9 mouse cellular contexts compared by ENCODE assay signal in the genomic region with DNA sequence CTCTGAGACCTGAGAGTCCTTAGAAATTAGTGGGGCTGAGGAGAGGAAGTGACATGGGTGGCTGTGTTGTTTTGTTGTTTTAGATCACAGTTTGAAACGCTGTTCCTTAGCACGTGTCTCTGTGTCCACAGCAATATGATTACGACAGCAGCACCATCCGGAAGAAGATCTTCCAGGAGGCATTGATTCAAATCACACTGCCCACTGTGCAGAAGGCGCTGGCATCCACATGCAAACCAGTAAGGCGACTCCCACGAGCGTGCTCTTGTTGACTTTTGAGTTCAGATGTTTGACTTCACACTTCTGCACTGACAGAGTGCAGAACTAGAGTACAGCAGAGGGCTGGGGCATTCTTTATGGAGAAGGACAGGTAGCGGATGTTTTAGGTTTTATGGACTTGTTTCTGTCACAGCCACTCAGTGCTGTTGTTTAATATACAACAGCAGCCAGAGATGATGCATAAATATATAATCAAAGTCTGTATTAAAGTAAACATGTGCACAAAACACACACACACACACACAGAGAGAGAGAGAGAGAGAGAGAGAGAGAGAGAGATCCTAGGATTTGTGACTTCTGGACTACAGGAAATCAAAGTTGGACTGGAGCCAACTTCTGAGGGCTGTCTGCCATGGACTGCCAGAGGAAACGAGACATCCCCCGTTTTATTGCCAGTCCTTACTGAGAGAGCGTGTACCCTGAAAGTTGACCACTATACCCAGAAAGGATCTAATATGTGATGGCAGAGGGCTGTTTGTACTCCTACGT. TPM values are rescaled to one million over a fixed set of nuclear protein-coding genes. Genes with fewer than 3 reads are reported as not detected.
A peak's percentile ranks its signal among the peaks of the same experiment; 100 is the strongest.
DNase-seq lines count a peak whose midpoint lies in the region; ATAC-seq and TF ChIP-seq lines count a peak whose summit lies in the region.
"Had no signal": no experiment of that assay in that cellular context is flagged by ENCODE, and none has a peak within 500 bp of the region (broad histone marks: within the 10 kb centered on the region; RNA-seq: fewer than 3 reads in every experiment).

No protein-coding gene starts in this region.

- no peaks in the 10 kb centered on the region for H3K4me1 ChIP-seq in forebrain, postnatal 0 days (ENCODE audit: insufficient read depth)
- 0 out of 2 replicates have a peak, but pooled peaks cover 2% of the 10 kb centered on the region for H3K4me1 ChIP-seq in forebrain, embryonic 11.5 days (replicated peaks; ENCODE audit: control insufficient read depth, insufficient read depth, low read length)
- H3K4me1 ChIP-seq in midbrain, embryonic 11.5 days (ENCODE audit: control insufficient read depth, insufficient read depth, low read length) = no peaks in the 10 kb centered on the region
- H3K4me1 ChIP-seq in midbrain, embryonic 13.5 days (replicated peaks) = no peaks in the 10 kb centered on the region
- peaks cover 9% of the 10 kb centered on the region for H3K4me1 ChIP-seq in intestine, embryonic 15.5 days (replicated peaks)

- no peak overlapping the region for H3K4me2 ChIP-seq in forebrain, postnatal 0 days (ENCODE audit: low read depth)
- no peak overlapping the region for H3K4me2 ChIP-seq in forebrain, embryonic 11.5 days (ENCODE audit: low read depth, low read length, severe bottlenecking)
- no peak overlapping the region for H3K4me2 ChIP-seq in midbrain, embryonic 11.5 days
- no peak overlapping the region for H3K4me2 ChIP-seq in midbrain, embryonic 13.5 days (replicated peaks)
- peak overlapping the region; percentile 30; the same call in 1 of the 2 replicates for H3K4me2 ChIP-seq in intestine, embryonic 15.5 days (replicated peaks)
- H3K4me2 ChIP-seq: embryonic facial prominence, embryonic 12.5 days had no signal

- no peak overlapping the region for H3K9ac ChIP-seq in forebrain, postnatal 0 days
- no peak overlapping the region for H3K9ac ChIP-seq in forebrain, embryonic 11.5 days (ENCODE audit: low read length)
- H3K9ac ChIP-seq in midbrain, embryonic 11.5 days (ENCODE audit: low read length) = no peak overlapping the region
- no peak overlapping the region for H3K9ac ChIP-seq in midbrain, embryonic 13.5 days (replicated peaks)
- no peak overlapping the region for H3K9ac ChIP-seq in intestine, embryonic 15.5 days
- H3K9ac ChIP-seq: embryonic facial prominence, embryonic 12.5 days had no signal

- DNase-seq in forebrain, postnatal 0 days = peak; percentile 43
- no peak for DNase-seq in forebrain, embryonic 11.5 days (ENCODE audit: low spot score)
- DNase-seq in midbrain, embryonic 11.5 days (ENCODE audit: low spot score, missing footprints) = peak; percentile 78
- peak; percentile 60 for DNase-seq in lung, postnatal 36 days
- DNase-seq in cerebellum, adult 18-20 months = no peak
- DNase-seq in thymus, postnatal 10 days (ENCODE audit: low spot score in 2 of 2) = no peak

- no peak for TF ChIP-seq CTCF in forebrain, postnatal 0 days (IDR thresholded peaks at IDR 0.05; ENCODE audit: low read depth)

- 59% methylated on average over 13 of the region's 13 CpGs for WGBS in forebrain, postnatal 0 days
- WGBS in forebrain, embryonic 11.5 days = 82% methylated on average over 13 of the region's 13 CpGs
- 75% methylated on average over 13 of the region's 13 CpGs for WGBS in midbrain, embryonic 11.5 days
- 73% methylated on average over 13 of the region's 13 CpGs for WGBS in midbrain, embryonic 13.5 days
- WGBS in intestine, embryonic 15.5 days = 20% methylated on average over 13 of the region's 13 CpGs

- H3K27ac ChIP-seq in forebrain, postnatal 0 days (ENCODE audit: low read depth, low read length) = no peak overlapping the region
- H3K27ac ChIP-seq in forebrain, embryonic 11.5 days (ENCODE audit: low read depth, low read length) = no peak overlapping the region
- H3K27ac ChIP-seq in midbrain, embryonic 11.5 days (ENCODE audit: low read depth, low read length) = no peak overlapping the region
- H3K27ac ChIP-seq in midbrain, embryonic 13.5 days = no peak overlapping the region
- no peak overlapping the region for H3K27ac ChIP-seq in intestine, embryonic 15.5 days
- H3K27ac ChIP-seq: embryonic facial prominence, embryonic 12.5 days had no signal

- H3K27me3 ChIP-seq in forebrain, postnatal 0 days (ENCODE audit: insufficient read depth, low read length) = no peaks in the 10 kb centered on the region; the same call in 1 of the 2 replicates
- H3K27me3 ChIP-seq in forebrain, embryonic 11.5 days (ENCODE audit: control insufficient read depth, insufficient read depth, low read length) = no peaks in the 10 kb centered on the region
- no peaks in the 10 kb centered on the region for H3K27me3 ChIP-seq in midbrain, embryonic 11.5 days (ENCODE audit: control insufficient read depth, insufficient read depth, low read length)
- H3K27me3 ChIP-seq in midbrain, embryonic 13.5 days = peaks cover 9% of the 10 kb centered on the region; the same call in 1 of the 2 replicates
- 0 out of 2 replicates have a peak, but pooled peaks cover 4% of the 10 kb centered on the region for H3K27me3 ChIP-seq in intestine, embryonic 15.5 days (replicated peaks)
- H3K27me3 ChIP-seq: embryonic facial prominence, embryonic 12.5 days had no signal

- H3K9me3 ChIP-seq in forebrain, postnatal 0 days (ENCODE audit: low read length) = no peaks in the 10 kb centered on the region
- H3K9me3 ChIP-seq in forebrain, embryonic 11.5 days (ENCODE audit: control insufficient read depth, low read length) = no peaks in the 10 kb centered on the region
- no peaks in the 10 kb centered on the region for H3K9me3 ChIP-seq in midbrain, embryonic 11.5 days (ENCODE audit: control insufficient read depth, low read length)
- H3K9me3 ChIP-seq in midbrain, embryonic 13.5 days = no peaks in the 10 kb centered on the region
- no peaks in the 10 kb centered on the region for H3K9me3 ChIP-seq in intestine, embryonic 15.5 days
- H3K9me3 ChIP-seq: embryonic facial prominence, embryonic 12.5 days had no signal

- ATAC-seq in forebrain, postnatal 0 days = no peak
- ATAC-seq in forebrain, embryonic 11.5 days (replicated peaks; ENCODE audit: low FRiP score) = no peak
- no peak for ATAC-seq in midbrain, embryonic 11.5 days (ENCODE audit: low FRiP score)
- no peak for ATAC-seq in midbrain, embryonic 13.5 days
- ATAC-seq in intestine, embryonic 15.5 days = peak; percentile 69

- H3K4me3 ChIP-seq in forebrain, postnatal 0 days (ENCODE audit: low read depth, low read length) = no peak overlapping the region
- H3K4me3 ChIP-seq in forebrain, embryonic 11.5 days (ENCODE audit: low read depth, low read length) = no peak overlapping the region
- H3K4me3 ChIP-seq in midbrain, embryonic 11.5 days (ENCODE audit: low read depth, low read length) = no peak overlapping the region
- H3K4me3 ChIP-seq in midbrain, embryonic 13.5 days (replicated peaks) = no peak overlapping the region
- H3K4me3 ChIP-seq in intestine, embryonic 15.5 days (replicated peaks) = no peak overlapping the region
- H3K4me3 ChIP-seq: embryonic facial prominence, embryonic 12.5 days had no signal

- H3K36me3 ChIP-seq in forebrain, postnatal 0 days (ENCODE audit: insufficient read depth) = no peaks in the 10 kb centered on the region
- no peaks in the 10 kb centered on the region for H3K36me3 ChIP-seq in forebrain, embryonic 11.5 days (ENCODE audit: control insufficient read depth, insufficient read depth, low read length)
- no peaks in the 10 kb centered on the region for H3K36me3 ChIP-seq in midbrain, embryonic 11.5 days (ENCODE audit: control insufficient read depth, insufficient read depth, low read length)
- no peaks in the 10 kb centered on the region for H3K36me3 ChIP-seq in midbrain, embryonic 13.5 days
- no peaks in the 10 kb centered on the region for H3K36me3 ChIP-seq in intestine, embryonic 15.5 days
- H3K36me3 ChIP-seq: embryonic facial prominence, embryonic 12.5 days had no signal

RNA-seq across cellular contexts. Expression of a gene that starts 46.0 kb away (rescaled TPM):
- 47.2 and 56.6 TPM in 2 replicates for total RNA-seq in forebrain, postnatal 0 days (2014; rRNA removed)
- 7.3 and 11.0 TPM in 2 replicates for polyA plus RNA-seq in forebrain, postnatal 0 days (2015; fragmentation: Nextera tagmentation; extraction: Ambion mirVana)
- polyA plus RNA-seq in forebrain, embryonic 11.5 days (2014; fragmentation: Nextera tagmentation; extraction: Ambion mirVana) = 22.9 and 23.0 TPM in 2 replicates
- 22.0 and 25.8 TPM in 2 replicates for polyA plus RNA-seq in midbrain, embryonic 11.5 days (2014; fragmentation: Nextera tagmentation; extraction: Ambion mirVana)
- 18.2 and 19.1 TPM in 2 replicates for polyA plus RNA-seq in midbrain, embryonic 13.5 days (2015; fragmentation: Nextera tagmentation; extraction: Ambion mirVana)
- 12.5 and 13.2 TPM in 2 replicates for polyA plus RNA-seq in intestine, embryonic 15.5 days (2015; fragmentation: Nextera tagmentation; extraction: Ambion mirVana)

Comparison
In these comparisons a context has a peak if more than half of its experiments do, and no peak if none do; other contexts are left out.
1. DNase-seq: peak in forebrain, postnatal 0 days (single experiment), midbrain, embryonic 11.5 days (single experiment) and lung, postnatal 36 days (single experiment); none in forebrain, embryonic 11.5 days (single experiment), cerebellum, adult 18-20 months (0 of 2) and thymus, postnatal 10 days (0 of 2).